Mouse (Mus musculus) adrenal gland, adult 18-20 months (tissue): ENCODE measurements around the gene Gm17535. TPM values are rescaled to one million over a fixed set of nuclear protein-coding genes. Genes with fewer than 3 reads are reported as not detected.
"Not testable (repeated sequence)": the region's sequence is repeated elsewhere in the genome, so short reads cannot be mapped to it uniquely, and the experiment has no call there.

ENCODE experiments used
- DNase-seq, 2 experiments: peaks; one replicate each; pipeline ENCODE4 v3.0.0; 2021 to 2022; ENCODE audit warnings: low spot score in 2 of 2
- microRNA-seq, 2 experiments: library from miRNA; unstranded; fragments of <30 nt; microRNA quantifications; one replicate each; pipeline ENCODE4 v1.2.0; 2021; ENCODE audit warnings: borderline number of aligned reads in 2 of 2
- total RNA-seq, 2 experiments: library from RNA; stranded (reverse); gene quantifications; 1 replicate in 1 of 2; 2 replicates in 1 of 2; pipeline ENCODE4 v1.2.3; 2021

The Gm17535 gene
- total RNA-seq, 2 experiments from 2014 or later = not detected

- peak; percentile 57 to 78 for DNase-seq
Measured at GRCm38 (mm10) chr9:3023985-3024648, 10.3 kb upstream of the Gm17535 start.

GRCm38 (mm10) chr9:3024912-3025467, 9.4 kb upstream of the Gm17535 start, which contains the start of gene Gm10717:
Gene Gm10717 (plus strand): TSS chr9:3025417.
- DNase-seq = peak; percentile 23 to 40

- peak; percentile 56 to 76 for DNase-seq
Measured at GRCm38 (mm10) chr9:3025653-3026052, 8.7 kb upstream of the Gm17535 start.

- DNase-seq = not testable (repeated sequence)
Measured at GRCm38 (mm10) chr9:3026136-3026535, 8.3 kb upstream of the Gm17535 start.

- not testable (repeated sequence) for DNase-seq
Measured at GRCm38 (mm10) chr9:3026741-3027140, 7.7 kb upstream of the Gm17535 start.

GRCm38 (mm10) chr9:3027200-3027599, 7.2 kb upstream of the Gm17535 start:
- not testable (repeated sequence) for DNase-seq

GRCm38 (mm10) chr9:3029276-3030000, 5.0 kb upstream of the Gm17535 start:
- peak in 1 of 2 experiments; percentile 12 for DNase-seq

- DNase-seq = not testable (repeated sequence)
Measured at GRCm38 (mm10) chr9:3030677-3031318, 3.6 kb upstream of the Gm17535 start.

GRCm38 (mm10) chr9:3036577-3036976, 2.2 kb downstream of the Gm17535 start, which contains the start of gene Gm10715:
Gene Gm10715 (plus strand): TSS chr9:3036877.
- DNase-seq = not testable (repeated sequence)

- not testable (repeated sequence) for DNase-seq
Measured at GRCm38 (mm10) chr9:3038161-3038560, 3.8 kb downstream of the Gm17535 start.

Small RNAs within 50 kb of the gene (microRNA-seq; reads per million reads assigned to microRNA genes)
- gene Mir101c = 0 reads per million in 2 experiments

Other genes with a start within 250 kb of the Gm17535 start
- gene Gm10722, start 33.7 kb upstream of the Gm17535 start, total RNA-seq = not detected
- gene Gm11168, start 31.3 kb upstream of the Gm17535 start, total RNA-seq = not detected
- gene Gm10721, start 21.5 kb upstream of the Gm17535 start, total RNA-seq = under 1 TPM in 1 of 2 experiments, not detected in 1; 0.74 TPM
- not detected for gene Gm10720, start 18.9 kb upstream of the Gm17535 start, total RNA-seq
- 1 to 10 TPM in 1 of 2 experiments, not detected in 1; 2.0 TPM for gene Gm10719, start 17.2 kb upstream of the Gm17535 start, total RNA-seq
- gene Gm10718, start 11.1 kb upstream of the Gm17535 start, total RNA-seq = 1 to 10 TPM; 1.1 to 1.2 TPM
- 1 to 10 TPM in 1 of 2 experiments, not detected in 1; 1.2 TPM for gene Gm10717, start 9.2 kb upstream of the Gm17535 start, total RNA-seq
- not detected for gene Gm10715, start 2.3 kb downstream of the Gm17535 start, total RNA-seq